In the genomic region with DNA sequence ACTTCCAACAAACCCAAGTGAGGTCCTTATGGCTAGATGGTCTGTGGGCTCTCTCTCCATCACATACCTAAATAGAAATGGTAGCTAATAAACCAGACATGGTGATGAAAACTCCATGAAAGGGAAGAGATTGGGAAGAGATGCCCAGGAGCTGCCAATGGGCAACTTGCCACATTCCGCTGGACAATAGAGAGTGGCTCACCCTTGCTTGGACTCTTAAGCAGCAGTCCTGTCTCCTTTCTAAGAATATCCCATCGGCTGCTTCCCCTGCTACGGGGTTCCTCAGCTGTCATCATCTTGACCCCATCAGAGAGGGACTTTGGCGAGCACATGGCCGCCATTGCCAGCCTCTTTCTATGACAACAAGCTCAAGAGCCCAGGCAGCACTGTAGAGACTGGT, we compare ENCODE assay signal across 19 mouse cellular contexts.
"Had no signal": no experiment of that assay in that cellular context is flagged by ENCODE, and none has a peak within 500 bp of the region (broad histone marks: within the 10 kb centered on the region; RNA-seq: fewer than 3 reads in every experiment).

No protein-coding gene starts in this region.

- H3K9me3 ChIP-seq: midbrain, embryonic 10.5 days; midbrain, embryonic 12.5 days; neural tube, embryonic 13.5 days; neural tube, embryonic 15.5 days had no signal

- DNase-seq: lung, adult 18-20 months; lung, embryonic 14.5 days; lung, postnatal 10 days; lung, postnatal 4 days; midbrain, embryonic 14.5 days; retina, postnatal 1 day; right cerebral cortex, adult 18-20 months; right cerebral cortex, postnatal 25 days; right cerebral cortex, postnatal 4 days; spleen, adult 18-20 months; thymus, adult 18-20 months; thymus, postnatal 14 days; thymus, postnatal 36 days had no signal

- ATAC-seq: midbrain, embryonic 16.5 days had no signal

- H3K27ac ChIP-seq: midbrain, embryonic 10.5 days; midbrain, embryonic 12.5 days; neural tube, embryonic 13.5 days; neural tube, embryonic 15.5 days had no signal

- H3K27me3 ChIP-seq: midbrain, embryonic 12.5 days; neural tube, embryonic 13.5 days; neural tube, embryonic 15.5 days had no signal

- H3K9ac ChIP-seq: lung, embryonic 14.5 days; midbrain, embryonic 12.5 days; neural tube, embryonic 13.5 days; neural tube, embryonic 15.5 days had no signal

- H3K4me2 ChIP-seq: lung, embryonic 14.5 days; midbrain, embryonic 12.5 days; neural tube, embryonic 13.5 days; neural tube, embryonic 15.5 days had no signal

- H3K4me3 ChIP-seq: midbrain, embryonic 10.5 days; midbrain, embryonic 12.5 days; myocyte; neural tube, embryonic 13.5 days; neural tube, embryonic 15.5 days had no signal

- H3K36me3 ChIP-seq: midbrain, embryonic 10.5 days; midbrain, embryonic 12.5 days; neural tube, embryonic 13.5 days; neural tube, embryonic 15.5 days had no signal

- H3K4me1 ChIP-seq: midbrain, embryonic 10.5 days; midbrain, embryonic 12.5 days; neural tube, embryonic 13.5 days; neural tube, embryonic 15.5 days had no signal
